21 mouse cellular contexts compared by ENCODE assay signal in genomic region chr13:24247928-24248327, GRCm38 (mm10). TPM values are rescaled to one million over a fixed set of nuclear protein-coding genes. Genes with fewer than 3 reads are reported as not detected.
DNase-seq lines count a peak whose midpoint lies in the region; ATAC-seq and TF ChIP-seq lines count a peak whose summit lies in the region.
"Had no signal": no experiment of that assay in that cellular context is flagged by ENCODE, and none has a peak within 500 bp of the region (broad histone marks: within the 10 kb centered on the region; RNA-seq: fewer than 3 reads in every experiment).

No protein-coding gene starts in this region.

- WGBS in heart, adult 2 months, result 56% methylated on average over 5 of the region's 5 CpGs
- 53% methylated on average over 5 of the region's 5 CpGs for WGBS in lung, embryonic 15.5 days
- 46% methylated on average over 5 of the region's 5 CpGs for WGBS in olfactory bulb, adult 2 months

- H3K36me3 ChIP-seq in heart, adult 2 months (ENCODE audit: control insufficient read depth, insufficient read depth, low read length), result no peaks in the 10 kb centered on the region
- no peaks in the 10 kb centered on the region for H3K36me3 ChIP-seq in lung, embryonic 15.5 days
- H3K36me3 ChIP-seq: forebrain, embryonic 12.5 days; hindbrain, embryonic 12.5 days; midbrain, embryonic 15.5 days had no signal

- H3K27ac ChIP-seq in heart, adult 2 months, result peak overlapping the region; percentile 28; the same call in 1 of the 2 replicates
- H3K27ac ChIP-seq in lung, embryonic 15.5 days, result peak overlapping the region; percentile 57
- peak overlapping the region; percentile 34; the same call in 1 of the 2 replicates for H3K27ac ChIP-seq in olfactory bulb, adult 2 months (ENCODE audit: insufficient read depth, low read depth, low read length)
- H3K27ac ChIP-seq: forebrain, embryonic 12.5 days; gastrocnemius, adult 2 months; hindbrain, embryonic 12.5 days; macrophage; midbrain, embryonic 15.5 days had no signal

- no peak for DNase-seq in heart, adult 2 months
- no peak for DNase-seq in heart, postnatal 14 days
- no peak for DNase-seq in lung, postnatal 4 days
- peak; percentile 58 for DNase-seq in brain, adult 2 months (ENCODE audit: low read depth, low spot score)
- no peak for DNase-seq in layer of hippocampus, adult 9-11 months
- DNase-seq: cerebellum, adult 18-20 months; cerebellum, postnatal 14 days; gastrocnemius, adult 2 months; heart, postnatal 10 days; kidney, adult 18-20 months; kidney, postnatal 10 days; layer of hippocampus, postnatal 36 days; right cerebral cortex, adult 18-20 months; right cerebral cortex, postnatal 4 days had no signal

- H3K4me3 ChIP-seq in heart, adult 2 months, result no peak overlapping the region
- no peak overlapping the region for H3K4me3 ChIP-seq in lung, embryonic 15.5 days
- H3K4me3 ChIP-seq in olfactory bulb, adult 2 months (ENCODE audit: insufficient read depth, low read depth, low read length), result no peak overlapping the region
- H3K4me3 ChIP-seq: forebrain, embryonic 12.5 days; gastrocnemius, adult 2 months; hindbrain, embryonic 12.5 days; midbrain, embryonic 15.5 days had no signal

- no peak for TF ChIP-seq EP300 in heart, adult 2 months (IDR thresholded peaks at IDR 0.05; ENCODE audit: insufficient read depth, low read depth, low read length)

- TF ChIP-seq POLR2A in heart, adult 2 months (IDR thresholded peaks at IDR 0.05; ENCODE audit: insufficient read depth, low read depth, low read length), result no peak
- no peak for TF ChIP-seq POLR2A in olfactory bulb, adult 2 months (IDR thresholded peaks at IDR 0.05; ENCODE audit: insufficient read depth, low read depth, low read length)

- H3K4me1 ChIP-seq in heart, adult 2 months (ENCODE audit: control insufficient read depth, insufficient read depth, low read length), result peaks cover 2% of the 10 kb centered on the region
- peaks cover 30% of the 10 kb centered on the region for H3K4me1 ChIP-seq in lung, embryonic 15.5 days
- H3K4me1 ChIP-seq in olfactory bulb, adult 2 months (ENCODE audit: control insufficient read depth, insufficient read depth, low read length), result peaks cover 22% of the 10 kb centered on the region

- H3K79me2 ChIP-seq in heart, adult 2 months (replicated peaks; ENCODE audit: control insufficient read depth, insufficient read depth, low read length), result no peaks in the 10 kb centered on the region

- H3K27me3 ChIP-seq in heart, adult 2 months (ENCODE audit: control insufficient read depth, insufficient read depth, low read length), result no peaks in the 10 kb centered on the region
- no peaks in the 10 kb centered on the region for H3K27me3 ChIP-seq in lung, embryonic 15.5 days
- H3K27me3 ChIP-seq: forebrain, embryonic 12.5 days; hindbrain, embryonic 12.5 days; midbrain, embryonic 15.5 days had no signal

- no peak for TF ChIP-seq CTCF in heart, adult 2 months (IDR thresholded peaks at IDR 0.05)
- TF ChIP-seq CTCF in olfactory bulb, adult 2 months (IDR thresholded peaks at IDR 0.05; ENCODE audit: insufficient read depth, low read depth, low read length), result no peak

- ATAC-seq in lung, embryonic 15.5 days (ENCODE audit: borderline replicate concordance, extremely low read depth, low FRiP score, low TSS enrichment), result no peak
- ATAC-seq: midbrain, embryonic 15.5 days had no signal

- no peaks in the 10 kb centered on the region for H3K9me3 ChIP-seq in lung, embryonic 15.5 days
- H3K9me3 ChIP-seq: forebrain, embryonic 12.5 days; hindbrain, embryonic 12.5 days; midbrain, embryonic 15.5 days had no signal

- H3K9ac ChIP-seq in heart, adult 2 months (ENCODE audit: low read depth, low read length), result no peak overlapping the region
- no peak overlapping the region for H3K9ac ChIP-seq in lung, embryonic 15.5 days
- H3K9ac ChIP-seq: forebrain, embryonic 12.5 days; hindbrain, embryonic 12.5 days; midbrain, embryonic 15.5 days had no signal

- H3K4me2 ChIP-seq in lung, embryonic 15.5 days, result no peak overlapping the region
- H3K4me2 ChIP-seq: forebrain, embryonic 12.5 days; heart, embryonic 11.5 days; hindbrain, embryonic 12.5 days; midbrain, embryonic 15.5 days had no signal

- intact Hi-C loops in heart, adult 2 months (cut with DNase I), result no loop called here
- intact Hi-C loops in heart, postnatal 14 days (cut with DNase I), result no loop called here

RNA-seq across cellular contexts. Expression of gene Carmil1, which starts 32.7 kb away (rescaled TPM):
- total RNA-seq in heart, adult 2 months (2021), result 1 to 10 TPM; 4.4 to 6.9 TPM
- polyA plus RNA-seq in heart, adult 2 months (2012; rRNA removed), result 1.2 and 1.4 TPM in 2 replicates
- total RNA-seq in heart, postnatal 14 days (2021), result 10 to 100 TPM in 1 of 2 experiments, 1 to 10 TPM in 1; 8.1 to 11.2 TPM
- polyA plus RNA-seq in lung, embryonic 15.5 days (2015; fragmentation: Nextera tagmentation; extraction: Ambion mirVana), result 43.6 and 46.2 TPM in 2 replicates
- polyA plus RNA-seq in olfactory bulb, adult 2 months (2012; ENCODE audit: insufficient read depth, insufficient read length, low replicate concordance, missing spikeins), result not detected in 2 replicates

Comparison
In these comparisons a context has a peak if more than half of its experiments do, and no peak if none do; other contexts are left out.
1. RNA of gene Carmil1, which starts 32.7 kb away (polyA plus RNA-seq): 43.6 to 46.2 TPM in lung, embryonic 15.5 days; 1.2 to 1.4 TPM in heart, adult 2 months and not detected in olfactory bulb, adult 2 months; every median in the first group is over 10 times any median in the second.
2. Peak in every context shown above with its lines, with median percentiles within 50 percentile points of each other: H3K27ac ChIP-seq.